Mouse (Mus musculus) G1E (cell line): ENCODE results near the gene Supt3.

ENCODE experiments used
- CTCF ChIP-seq: IDR thresholded peaks from 2 replicates; pipeline ENCODE4 v1.5.1; 2012; ENCODE audit warnings: low read depth, low read length, inconsistent platforms, mixed read lengths
- GATA1 ChIP-seq: IDR thresholded peaks from 2 replicates; pipeline ENCODE4 v1.6.1; 2012; ENCODE audit warnings: borderline replicate concordance, low read length, inconsistent platforms, mixed read lengths
- GATA2 ChIP-seq: IDR thresholded peaks from 2 replicates; pipeline ENCODE4 v1.6.1; 2012; ENCODE audit warnings: low read depth, low read length, inconsistent platforms, borderline replicate concordance
- POLR2AphosphoS5 ChIP-seq: IDR thresholded peaks from 2 replicates; pipeline ENCODE4 v1.6.1; 2012; ENCODE audit warnings: low read depth, low read length, inconsistent platforms; ENCODE audit not compliant: insufficient replicate concordance
- TAL1 ChIP-seq: conservative IDR thresholded peaks from 2 replicates; pipeline ENCODE4 v1.6.1; 2012; ENCODE audit warnings: low read depth, low read length, inconsistent platforms, mixed read lengths

DNA sequence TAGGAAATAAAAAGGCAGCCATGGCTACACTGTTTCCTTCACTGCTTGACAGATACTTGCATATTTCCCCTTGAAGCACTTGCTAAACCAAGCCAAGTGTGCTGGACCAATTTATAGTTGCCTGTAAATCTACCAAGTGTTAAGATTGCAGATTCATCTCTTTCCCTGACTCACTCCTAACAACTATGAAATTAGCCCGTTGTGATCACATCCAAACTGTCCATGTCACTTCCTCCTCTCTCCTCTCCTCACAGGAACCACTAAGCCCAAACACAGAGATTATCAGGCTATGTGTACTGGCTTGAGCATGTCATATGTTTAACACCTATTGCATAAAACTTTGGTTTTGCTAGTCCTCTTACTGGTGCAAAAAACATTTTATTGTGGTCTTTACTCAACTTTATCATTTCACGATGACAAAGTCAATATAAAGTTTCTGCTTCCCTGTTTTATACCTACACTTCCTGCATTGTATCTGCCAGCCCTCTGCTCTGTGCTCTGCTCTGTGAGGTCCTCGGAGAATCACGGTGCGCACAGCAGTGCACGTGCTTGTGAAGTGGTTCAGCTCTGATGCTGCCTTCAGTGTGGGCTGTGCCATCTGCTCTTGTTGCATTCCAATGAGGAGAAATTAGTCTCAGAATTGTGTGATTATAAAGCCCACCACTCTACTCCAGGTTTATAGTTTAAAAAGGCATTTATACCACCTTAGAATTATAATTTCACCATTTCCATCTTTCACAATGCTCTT lies 186.3 kb downstream of the Supt3 start:
- TF ChIP-seq CTCF (no peak), GATA1 (no peak), POLR2AphosphoS5 (no peak), TAL1 (no peak), GATA2 (no peak)
